Mouse (Mus musculus): ENCODE results near the gene Nwd2. TPM values are rescaled to one million over a fixed set of nuclear protein-coding genes. Genes with fewer than 3 reads are reported as not detected.

Gene Nwd2
- polyA plus RNA-seq, 1 experiment: not detected

DNA sequence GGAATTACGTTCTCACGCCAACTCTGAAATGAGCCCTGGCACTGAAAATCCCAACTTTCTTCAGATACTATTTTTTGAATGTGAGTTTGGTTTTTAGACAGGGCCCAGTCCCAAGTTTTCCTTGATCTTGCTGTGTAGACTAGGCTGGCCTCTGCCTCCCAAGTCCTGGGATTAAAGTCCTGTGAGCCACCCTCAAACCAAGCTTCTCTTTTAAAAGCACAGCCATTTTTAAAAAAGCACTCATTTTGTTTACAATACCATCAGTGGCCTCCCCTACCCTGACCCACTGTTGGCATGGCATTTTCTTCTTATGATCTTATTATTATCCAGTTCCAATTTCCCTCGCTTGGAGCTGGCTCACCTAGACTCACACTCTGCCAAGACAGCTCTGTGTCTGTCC lies 185.5 kb downstream of the Nwd2 start:
- WGBS: 92% methylated on average over 3 of the region's 3 CpGs
- Histone ChIP-seq H3K4me3 (ENCODE audit: extremely low read depth, insufficient read depth, insufficient read length) (no peak overlapping the region), H3K27me3 (ENCODE audit: control insufficient read depth, insufficient read depth, low read length) (no peaks in the 10 kb centered on the region), H3K27ac (ENCODE audit: insufficient read depth, low read length) (no peak overlapping the region), H3K36me3 (ENCODE audit: control insufficient read depth, insufficient read depth, low read length) (no peaks in the 10 kb centered on the region), H3K4me1 (ENCODE audit: control insufficient read depth, insufficient read depth, insufficient read length) (peaks cover 9% of the 10 kb centered on the region)
- TF ChIP-seq CTCF (IDR thresholded peaks at IDR 0.05; ENCODE audit: extremely low read depth, insufficient read depth, insufficient read length, insufficient replicate concordance): no peak
- no peak for TF ChIP-seq POLR2A (IDR thresholded peaks at IDR 0.05; ENCODE audit: low read depth, low read length)
- DNase-seq (ENCODE audit: low read depth in 1 of 2, low spot score in 2 of 2): no peak

DNA sequence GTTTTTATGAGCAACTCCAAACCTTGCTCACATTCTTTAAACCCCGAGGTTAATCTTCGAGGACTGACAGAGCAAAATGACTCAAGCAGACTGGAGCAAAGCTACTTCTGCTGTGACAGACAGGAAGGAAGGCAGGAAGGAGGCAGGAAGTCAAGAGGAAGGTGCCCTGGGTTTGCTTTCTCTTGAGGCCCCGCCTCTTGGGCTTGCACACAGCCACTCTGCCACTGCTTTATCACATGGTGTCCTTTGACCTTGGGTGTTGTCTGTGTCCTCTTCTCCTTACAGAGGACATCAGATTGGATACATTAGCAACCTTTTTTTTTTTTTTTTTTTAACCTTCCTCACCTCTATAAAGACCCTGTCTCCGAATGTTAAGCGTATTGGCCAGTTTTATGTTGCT lies 188.2 kb downstream of the Nwd2 start:
- WGBS: 43% methylated on average over 5 of the region's 5 CpGs
- Histone ChIP-seq H3K36me3 (ENCODE audit: control insufficient read depth, insufficient read depth, low read length) (no peaks in the 10 kb centered on the region), H3K4me3 (ENCODE audit: extremely low read depth, insufficient read depth, insufficient read length) (no peak overlapping the region), H3K27me3 (ENCODE audit: control insufficient read depth, insufficient read depth, low read length) (no peaks in the 10 kb centered on the region), H3K4me1 (ENCODE audit: control insufficient read depth, insufficient read depth, insufficient read length) (peaks cover 3% of the 10 kb centered on the region; the same call in 1 of the 2 replicates), H3K27ac (ENCODE audit: insufficient read depth, low read length) (no peak overlapping the region)
- DNase-seq (ENCODE audit: low read depth in 1 of 2, low spot score in 2 of 2): peak in 1 of 2 experiments; percentile 46
- TF ChIP-seq POLR2A (IDR thresholded peaks at IDR 0.05; ENCODE audit: low read depth, low read length) (no peak), CTCF (IDR thresholded peaks at IDR 0.05; ENCODE audit: extremely low read depth, insufficient read depth, insufficient read length, insufficient replicate concordance) (no peak)

GRCm38 (mm10) chr5:63837851-63838250 lies 188.9 kb downstream of the Nwd2 start:
- Histone ChIP-seq H3K27ac (ENCODE audit: insufficient read depth, low read length) (no peak overlapping the region), H3K27me3 (ENCODE audit: control insufficient read depth, insufficient read depth, low read length) (no peaks in the 10 kb centered on the region), H3K36me3 (ENCODE audit: control insufficient read depth, insufficient read depth, low read length) (no peaks in the 10 kb centered on the region), H3K4me3 (ENCODE audit: extremely low read depth, insufficient read depth, insufficient read length) (no peak overlapping the region), H3K4me1 (ENCODE audit: control insufficient read depth, insufficient read depth, insufficient read length) (peaks cover 3% of the 10 kb centered on the region; the same call in 1 of the 2 replicates)
- WGBS: 86% methylated on average over 2 of the region's 2 CpGs
- no peak for DNase-seq (ENCODE audit: low read depth in 1 of 2, low spot score in 2 of 2)
- TF ChIP-seq POLR2A (IDR thresholded peaks at IDR 0.05; ENCODE audit: low read depth, low read length) (no peak), CTCF (IDR thresholded peaks at IDR 0.05; ENCODE audit: extremely low read depth, insufficient read depth, insufficient read length, insufficient replicate concordance) (no peak)

- Histone ChIP-seq H3K4me1 (ENCODE audit: control insufficient read depth, insufficient read depth, insufficient read length) (peaks cover 3% of the 10 kb centered on the region; the same call in 1 of the 2 replicates), H3K36me3 (ENCODE audit: control insufficient read depth, insufficient read depth, low read length) (no peaks in the 10 kb centered on the region), H3K27me3 (ENCODE audit: control insufficient read depth, insufficient read depth, low read length) (no peaks in the 10 kb centered on the region), H3K27ac (ENCODE audit: insufficient read depth, low read length) (no peak overlapping the region), H3K4me3 (ENCODE audit: extremely low read depth, insufficient read depth, insufficient read length) (no peak overlapping the region)
- TF ChIP-seq CTCF (IDR thresholded peaks at IDR 0.05; ENCODE audit: extremely low read depth, insufficient read depth, insufficient read length, insufficient replicate concordance) (no peak), POLR2A (IDR thresholded peaks at IDR 0.05; ENCODE audit: low read depth, low read length) (no peak)
- no peak for DNase-seq (ENCODE audit: low read depth in 1 of 2, low spot score in 2 of 2)
- 90% methylated on average over 12 of the region's 12 CpGs for WGBS
These were observed 191.0 kb downstream of the Nwd2 start for GRCm38 (mm10) chr5:63839801-63840416.

DNA sequence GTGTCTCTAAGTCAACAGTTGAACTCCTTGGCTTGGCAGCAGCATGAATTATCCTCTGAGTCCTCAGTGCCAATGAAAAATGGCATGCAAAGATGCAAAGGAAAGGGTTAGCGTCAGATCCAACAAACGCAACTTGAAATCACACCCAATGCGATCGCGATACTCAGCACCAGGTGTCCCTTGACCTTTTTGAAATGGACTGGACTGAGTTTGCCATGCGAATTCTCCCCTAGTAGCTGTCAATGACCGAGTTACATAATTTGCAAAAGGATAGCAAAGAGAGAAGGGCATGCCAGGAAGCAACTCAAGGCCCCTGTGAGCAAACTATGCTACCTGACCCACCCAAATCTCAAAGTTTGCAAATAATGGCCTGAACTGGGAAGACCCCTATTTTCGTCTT lies 198.2 kb downstream of the Nwd2 start:
- no peaks in the 10 kb centered on the region for H3K4me1 ChIP-seq (ENCODE audit: control insufficient read depth, insufficient read depth, insufficient read length)
- H3K36me3 ChIP-seq (ENCODE audit: control insufficient read depth, insufficient read depth, low read length): no peaks in the 10 kb centered on the region
- no peak overlapping the region for H3K4me3 ChIP-seq (ENCODE audit: extremely low read depth, insufficient read depth, insufficient read length)
- no peaks in the 10 kb centered on the region for H3K27me3 ChIP-seq (ENCODE audit: control insufficient read depth, insufficient read depth, low read length)
- H3K27ac ChIP-seq (ENCODE audit: insufficient read depth, low read length): no peak overlapping the region
- WGBS: 92% methylated on average over 8 of the region's 8 CpGs
- no peak for TF ChIP-seq CTCF (IDR thresholded peaks at IDR 0.05; ENCODE audit: extremely low read depth, insufficient read depth, insufficient read length, insufficient replicate concordance)
- TF ChIP-seq POLR2A (IDR thresholded peaks at IDR 0.05; ENCODE audit: low read depth, low read length): no peak
- DNase-seq (ENCODE audit: low read depth in 1 of 2, low spot score in 2 of 2): no peak

DNA sequence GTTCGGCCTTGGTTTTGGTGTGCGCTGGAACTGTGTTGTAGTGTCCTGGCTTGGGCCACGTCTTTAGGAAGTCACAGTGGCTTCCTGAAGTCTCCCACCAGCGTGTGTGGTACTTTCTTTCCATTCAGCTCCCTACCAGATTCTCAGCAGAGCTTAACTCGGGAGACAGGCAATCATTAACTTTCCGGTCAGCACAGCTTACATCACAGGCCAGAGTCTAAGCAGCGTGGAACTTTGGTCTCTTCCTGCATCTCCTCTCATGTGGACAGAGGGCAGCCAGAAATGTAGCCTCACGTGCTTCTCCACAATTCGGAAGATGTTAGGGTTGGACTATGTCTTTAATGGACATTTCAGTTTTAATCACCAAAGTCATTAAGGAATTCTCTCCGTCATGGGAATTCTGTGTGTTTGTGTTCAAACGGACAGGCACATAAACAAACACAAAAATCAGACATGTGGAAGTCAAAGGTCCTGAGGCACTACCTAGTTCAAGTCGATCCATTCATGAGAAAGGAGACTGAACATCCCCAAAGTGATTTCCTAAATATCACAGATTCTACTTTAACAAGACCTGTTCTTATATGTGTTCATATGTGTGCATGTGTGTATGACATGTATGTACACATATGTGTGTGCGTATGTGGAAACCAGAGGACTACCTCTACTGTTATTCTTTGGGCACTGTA lies 198.8 kb downstream of the Nwd2 start:
- no peak for TF ChIP-seq POLR2A (IDR thresholded peaks at IDR 0.05; ENCODE audit: low read depth, low read length)
- TF ChIP-seq CTCF (IDR thresholded peaks at IDR 0.05; ENCODE audit: extremely low read depth, insufficient read depth, insufficient read length, insufficient replicate concordance): no peak
- Histone ChIP-seq H3K4me1 (ENCODE audit: control insufficient read depth, insufficient read depth, insufficient read length) (no peaks in the 10 kb centered on the region), H3K27ac (ENCODE audit: insufficient read depth, low read length) (no peak overlapping the region), H3K4me3 (ENCODE audit: extremely low read depth, insufficient read depth, insufficient read length) (no peak overlapping the region), H3K27me3 (ENCODE audit: control insufficient read depth, insufficient read depth, low read length) (no peaks in the 10 kb centered on the region), H3K36me3 (ENCODE audit: control insufficient read depth, insufficient read depth, low read length) (no peaks in the 10 kb centered on the region)
- 92% methylated on average over 13 of the region's 13 CpGs for WGBS
- DNase-seq (ENCODE audit: low read depth in 1 of 2, low spot score in 2 of 2): no peak

GRCm38 (mm10) chr5:63858901-63859300 lies 210.0 kb downstream of the Nwd2 start:
- no peak overlapping the region for H3K27ac ChIP-seq (ENCODE audit: insufficient read depth, low read length)
- TF ChIP-seq POLR2A (IDR thresholded peaks at IDR 0.05; ENCODE audit: low read depth, low read length) (no peak), CTCF (IDR thresholded peaks at IDR 0.05; ENCODE audit: extremely low read depth, insufficient read depth, insufficient read length, insufficient replicate concordance) (no peak)
- H3K4me3 ChIP-seq (ENCODE audit: extremely low read depth, insufficient read depth, insufficient read length): no peak overlapping the region
- no peaks in the 10 kb centered on the region for H3K27me3 ChIP-seq (ENCODE audit: control insufficient read depth, insufficient read depth, low read length)
- WGBS: 29% methylated on average over 8 of the region's 8 CpGs
- H3K4me1 ChIP-seq (ENCODE audit: control insufficient read depth, insufficient read depth, insufficient read length): peaks cover 5% of the 10 kb centered on the region
- peak in 1 of 2 experiments; percentile 15 for DNase-seq (ENCODE audit: low read depth in 1 of 2, low spot score in 2 of 2)
- no peaks in the 10 kb centered on the region for H3K36me3 ChIP-seq (ENCODE audit: control insufficient read depth, insufficient read depth, low read length)

Other genes with a start within 250 kb of the Nwd2 start
- 1.3 and 1.4 TPM in 2 replicates for gene 0610040J01Rik, start 163.3 kb downstream of the Nwd2 start, polyA plus RNA-seq (2012; rRNA removed)

Measured in spleen, adult 2 months (tissue).